ENCODE assay signal across 9 mouse cellular contexts in genomic region chr14:77011804-77012203, GRCm38 (mm10). TPM values are rescaled to one million over a fixed set of nuclear protein-coding genes. Genes with fewer than 3 reads are reported as not detected.
DNase-seq lines count a peak whose midpoint lies in the region; ATAC-seq and TF ChIP-seq lines count a peak whose summit lies in the region.
"Had no signal": no experiment of that assay in that cellular context is flagged by ENCODE, and none has a peak within 500 bp of the region (broad histone marks: within the 10 kb centered on the region; RNA-seq: fewer than 3 reads in every experiment).

No protein-coding gene starts in this region.

- peak; percentile 40 for DNase-seq in liver, adult 2 months (ENCODE audit: extremely low read depth, low read depth, low spot score)
- DNase-seq in liver, embryonic 11.5 days (ENCODE audit: low spot score) = no peak
- peak; percentile 49 for DNase-seq in brain, embryonic 18.5 days (ENCODE audit: low read depth, low spot score)
- peak; percentile 78 for DNase-seq in forebrain, embryonic 11.5 days (ENCODE audit: low spot score)
- peak; percentile 48 for DNase-seq in left cerebral cortex, adult 11 months (ENCODE audit: low spot score)
- DNase-seq in spleen, adult 12 weeks (ENCODE audit: low spot score) = peak; percentile 18

- ATAC-seq in liver, embryonic 11.5 days (replicated peaks; ENCODE audit: low FRiP score) = no peak
- ATAC-seq in forebrain, embryonic 11.5 days (replicated peaks; ENCODE audit: low FRiP score) = peak; percentile 63; the same call in 1 of the 2 replicates
- ATAC-seq in hindbrain, embryonic 15.5 days (ENCODE audit: low FRiP score, low read depth) = peak; percentile 79; the same call in 1 of the 2 replicates
- peak; percentile 63; the same call in 1 of the 2 replicates for ATAC-seq in midbrain, embryonic 12.5 days (ENCODE audit: low FRiP score, low read depth)

- no peaks in the 10 kb centered on the region for H3K36me3 ChIP-seq in liver, adult 2 months (ENCODE audit: control insufficient read depth, insufficient read depth, low read length)
- H3K36me3 ChIP-seq in liver, embryonic 11.5 days (ENCODE audit: control insufficient read depth, insufficient read depth, low read length) = no peaks in the 10 kb centered on the region
- no peaks in the 10 kb centered on the region for H3K36me3 ChIP-seq in forebrain, embryonic 11.5 days (ENCODE audit: control insufficient read depth, insufficient read depth, low read length)
- no peaks in the 10 kb centered on the region for H3K36me3 ChIP-seq in hindbrain, embryonic 15.5 days
- H3K36me3 ChIP-seq in midbrain, embryonic 12.5 days = no peaks in the 10 kb centered on the region
- H3K36me3 ChIP-seq: embryonic facial prominence, embryonic 13.5 days had no signal

- 8% methylated on average over 3 of the region's 3 CpGs for WGBS in liver, adult 2 months
- WGBS in liver, embryonic 11.5 days = 6% methylated on average over 3 of the region's 3 CpGs
- 4% methylated on average over 3 of the region's 3 CpGs for WGBS in forebrain, embryonic 11.5 days
- 2% methylated on average over 3 of the region's 3 CpGs for WGBS in hindbrain, embryonic 15.5 days
- WGBS in midbrain, embryonic 12.5 days = 8% methylated on average over 3 of the region's 3 CpGs

- TF ChIP-seq POLR2A in liver, adult 2 months (IDR thresholded peaks at IDR 0.05; ENCODE audit: extremely low read depth, insufficient read depth, low read length) = no peak

- H3K4me1 ChIP-seq in liver, adult 2 months (ENCODE audit: control insufficient read depth, insufficient read depth, low read length) = no peaks in the 10 kb centered on the region; the same call in 1 of the 2 replicates
- no peaks in the 10 kb centered on the region for H3K4me1 ChIP-seq in liver, embryonic 11.5 days (replicated peaks; ENCODE audit: control insufficient read depth, insufficient read depth, low read length)
- no peaks in the 10 kb centered on the region for H3K4me1 ChIP-seq in forebrain, embryonic 11.5 days (replicated peaks; ENCODE audit: control insufficient read depth, insufficient read depth, low read length)
- H3K4me1 ChIP-seq in hindbrain, embryonic 15.5 days (replicated peaks) = no peaks in the 10 kb centered on the region
- H3K4me1 ChIP-seq in midbrain, embryonic 12.5 days = no peaks in the 10 kb centered on the region

- no peak overlapping the region for H3K9ac ChIP-seq in liver, adult 2 months (ENCODE audit: low read depth, low read length)
- no peak overlapping the region for H3K9ac ChIP-seq in liver, embryonic 11.5 days (ENCODE audit: low read depth, low read length)
- no peak overlapping the region for H3K9ac ChIP-seq in forebrain, embryonic 11.5 days (ENCODE audit: low read length)
- no peak overlapping the region for H3K9ac ChIP-seq in hindbrain, embryonic 15.5 days
- no peak overlapping the region for H3K9ac ChIP-seq in midbrain, embryonic 12.5 days (replicated peaks)
- H3K9ac ChIP-seq: embryonic facial prominence, embryonic 13.5 days had no signal

- no peaks in the 10 kb centered on the region for H3K9me3 ChIP-seq in liver, embryonic 11.5 days (ENCODE audit: control insufficient read depth, low read length)
- H3K9me3 ChIP-seq in forebrain, embryonic 11.5 days (ENCODE audit: control insufficient read depth, low read length) = no peaks in the 10 kb centered on the region
- no peaks in the 10 kb centered on the region for H3K9me3 ChIP-seq in hindbrain, embryonic 15.5 days
- H3K9me3 ChIP-seq in midbrain, embryonic 12.5 days = no peaks in the 10 kb centered on the region
- H3K9me3 ChIP-seq: embryonic facial prominence, embryonic 13.5 days had no signal

- no peaks in the 10 kb centered on the region for H3K79me2 ChIP-seq in liver, adult 2 months (ENCODE audit: control insufficient read depth, insufficient read depth, low read length)

- H3K27ac ChIP-seq in liver, adult 2 months (replicated peaks; ENCODE audit: insufficient read depth, low read depth, low read length) = no peak overlapping the region
- no peak overlapping the region for H3K27ac ChIP-seq in liver, embryonic 11.5 days (ENCODE audit: low read depth, low read length)
- H3K27ac ChIP-seq in forebrain, embryonic 11.5 days (ENCODE audit: low read depth, low read length) = no peak overlapping the region
- H3K27ac ChIP-seq in hindbrain, embryonic 15.5 days (replicated peaks) = peak overlapping the region; percentile 38; the same call in 1 of the 2 replicates
- no peak overlapping the region for H3K27ac ChIP-seq in midbrain, embryonic 12.5 days (replicated peaks)
- H3K27ac ChIP-seq: embryonic facial prominence, embryonic 13.5 days had no signal

- TF ChIP-seq CTCF in liver, adult 2 months (IDR thresholded peaks at IDR 0.05; ENCODE audit: low read depth, low read length) = peak; percentile 59; the same call in 1 of the 2 replicates

- no peak overlapping the region for H3K4me3 ChIP-seq in liver, adult 2 months (ENCODE audit: insufficient read depth, low read depth, low read length)
- H3K4me3 ChIP-seq in liver, embryonic 11.5 days (ENCODE audit: low read depth, low read length) = no peak overlapping the region
- H3K4me3 ChIP-seq in forebrain, embryonic 11.5 days (ENCODE audit: low read depth, low read length) = no peak overlapping the region
- H3K4me3 ChIP-seq in hindbrain, embryonic 15.5 days = no peak overlapping the region
- H3K4me3 ChIP-seq in midbrain, embryonic 12.5 days = no peak overlapping the region
- H3K4me3 ChIP-seq: embryonic facial prominence, embryonic 13.5 days had no signal

- no peak overlapping the region for H3K4me2 ChIP-seq in liver, embryonic 11.5 days
- H3K4me2 ChIP-seq in forebrain, embryonic 11.5 days (ENCODE audit: low read depth, low read length, severe bottlenecking) = no peak overlapping the region
- no peak overlapping the region for H3K4me2 ChIP-seq in hindbrain, embryonic 15.5 days
- H3K4me2 ChIP-seq in midbrain, embryonic 12.5 days (replicated peaks) = no peak overlapping the region
- H3K4me2 ChIP-seq: embryonic facial prominence, embryonic 13.5 days had no signal

- H3K27me3 ChIP-seq in liver, adult 2 months (ENCODE audit: control insufficient read depth, insufficient read depth, low read length) = no peaks in the 10 kb centered on the region
- H3K27me3 ChIP-seq in liver, embryonic 11.5 days (replicated peaks; ENCODE audit: control insufficient read depth, insufficient read depth, low read length) = no peaks in the 10 kb centered on the region
- no peaks in the 10 kb centered on the region for H3K27me3 ChIP-seq in forebrain, embryonic 11.5 days (ENCODE audit: control insufficient read depth, insufficient read depth, low read length)
- H3K27me3 ChIP-seq in hindbrain, embryonic 15.5 days = no peaks in the 10 kb centered on the region
- H3K27me3 ChIP-seq in midbrain, embryonic 12.5 days = no peaks in the 10 kb centered on the region
- H3K27me3 ChIP-seq: embryonic facial prominence, embryonic 13.5 days had no signal

RNA-seq across cellular contexts. Expression of gene Ccdc122, which starts 24.8 kb away (rescaled TPM):
- total RNA-seq in liver, adult 2 months (2014; rRNA removed) = 5.0 and 6.9 TPM in 2 replicates
- polyA plus RNA-seq in liver, adult 2 months (2012; rRNA removed) = 1.3 and 1.4 TPM in 2 replicates
- polyA plus RNA-seq in liver, embryonic 11.5 days (2014; fragmentation: Nextera tagmentation; extraction: Ambion mirVana) = 2.3 and 3.1 TPM in 2 replicates
- polyA plus RNA-seq in forebrain, embryonic 11.5 days (2014; fragmentation: Nextera tagmentation; extraction: Ambion mirVana) = 0.81 and 1.7 TPM in 2 replicates
- polyA plus RNA-seq in hindbrain, embryonic 15.5 days (2015; fragmentation: Nextera tagmentation; extraction: Ambion mirVana) = 0.48 and 1.4 TPM in 2 replicates
- polyA plus RNA-seq in midbrain, embryonic 12.5 days (2016; fragmentation: Nextera tagmentation; extraction: Ambion mirVana) = 0.88 and 1.3 TPM in 2 replicates

RNA-seq across cellular contexts. Expression of gene Lacc1, which starts 24.9 kb away (rescaled TPM):
- total RNA-seq in liver, adult 2 months (2014; rRNA removed) = 8.6 and 8.8 TPM in 2 replicates
- 6.0 and 6.3 TPM in 2 replicates for polyA plus RNA-seq in liver, adult 2 months (2012; rRNA removed)
- polyA plus RNA-seq in liver, embryonic 11.5 days (2014; fragmentation: Nextera tagmentation; extraction: Ambion mirVana) = 8.1 and 8.4 TPM in 2 replicates
- polyA plus RNA-seq in forebrain, embryonic 11.5 days (2014; fragmentation: Nextera tagmentation; extraction: Ambion mirVana) = 3.9 and 4.2 TPM in 2 replicates
- polyA plus RNA-seq in hindbrain, embryonic 15.5 days (2015; fragmentation: Nextera tagmentation; extraction: Ambion mirVana) = 2.6 and 3.0 TPM in 2 replicates
- polyA plus RNA-seq in midbrain, embryonic 12.5 days (2016; fragmentation: Nextera tagmentation; extraction: Ambion mirVana) = 2.6 and 3.7 TPM in 2 replicates
